Mouse (Mus musculus) embryonic facial prominence, embryonic 12.5 days (tissue): ENCODE data around the gene Castor1. TPM values are rescaled to one million over a fixed set of nuclear protein-coding genes. Genes with fewer than 3 reads are reported as not detected.
"Not testable (repeated sequence)": the region's sequence is repeated elsewhere in the genome, so short reads cannot be mapped to it uniquely, and the experiment has no call there.

Experiments used
- ATAC-seq: fragments of 200-750 bp; cut with Nextera tagmentation; 2 replicates; pipeline ENCODE4 v1.8.0; 2017; ENCODE audit not compliant: insufficient number of reproducible peaks, insufficient read depth, low FRiP score, low TSS enrichment
- H3K27ac ChIP-seq: fragments of 300-500 bp; sonication (generic); 2 replicates; pipeline ENCODE4 v1.5.1; 2016; ENCODE audit warnings: mild to moderate bottlenecking
- H3K27me3 ChIP-seq: fragments of 300-500 bp; sonication (generic); 2 replicates; pipeline ENCODE4 v1.6.1; 2016; ENCODE audit warnings: mild to moderate bottlenecking, moderate library complexity
- H3K36me3 ChIP-seq: fragments of 300-500 bp; sonication (generic); 2 replicates; pipeline ENCODE4 v1.6.1; 2016; ENCODE audit warnings: mild to moderate bottlenecking
- H3K4me1 ChIP-seq: fragments of 300-500 bp; sonication (generic); 2 replicates; pipeline ENCODE4 v1.6.1; 2016
- H3K4me2 ChIP-seq: fragments of 300-500 bp; sonication (generic); replicated peaks from 2 replicates; pipeline ENCODE4 v1.6.1; 2016; ENCODE audit warnings: mild to moderate bottlenecking, moderate library complexity
- H3K4me3 ChIP-seq: fragments of 300-500 bp; sonication (generic); 2 replicates; pipeline ENCODE4 v1.5.1; 2016; ENCODE audit warnings: mild to moderate bottlenecking
- H3K9ac ChIP-seq: fragments of 300-500 bp; sonication (generic); 2 replicates; pipeline ENCODE4 v1.6.1; 2016; ENCODE audit warnings: mild to moderate bottlenecking, moderate library complexity
- H3K9me3 ChIP-seq: fragments of 300-500 bp; sonication (generic); 2 replicates; pipeline ENCODE4 v1.6.1; 2016; ENCODE audit warnings: mild to moderate bottlenecking, moderate library complexity
- WGBS: fragments of 180-500 bp; shearing (Covaris S2); methylation state at CpG from one replicate; pipeline ENCODE4 v1.1.7; 2016; 5-methylcytosine and 5-hydroxymethylcytosine counted together
- polyA plus RNA-seq: library from polyadenylated mRNA; unstranded; fragments of >200 nt; fragmentation: Nextera tagmentation; extraction: Ambion mirVana; gene quantifications from 2 replicates; pipeline ENCODE4 v1.2.1, GENCODE M21; 2016

The Castor1 gene
- 3.0 and 3.6 TPM in 2 replicates for polyA plus RNA-seq

- Histone ChIP-seq H3K36me3 (peaks cover 22% of the 10 kb centered on the region), H3K4me3 (peak within 1 kb of the TSS; percentile 39), H3K4me2 (peak within 1 kb of the TSS; percentile 61), H3K27ac (no peak within 1 kb of the TSS), H3K9ac (peak within 1 kb of the TSS; percentile 44), H3K4me1 (peaks cover 3% of the 10 kb centered on the region; the same call in 1 of the 2 replicates), H3K9me3 (no peaks in the 10 kb centered on the region), H3K27me3 (peaks cover 26% of the 10 kb centered on the region)
- 2% methylated on average over 56 of the region's 56 CpGs for WGBS
- peak; percentile 26 for ATAC-seq
Observed at GRCm38 (mm10) chr11:4217914-4218629, at the start of gene Castor1. Gene Castor1, plus strand, starts transcription at chr11:4218225.

- H3K4me1 ChIP-seq: no peaks in the 10 kb centered on the region
- H3K27me3 ChIP-seq: no peaks in the 10 kb centered on the region
- H3K9ac ChIP-seq: no peak overlapping the region
- no peak overlapping the region for H3K4me2 ChIP-seq
- WGBS: 93% methylated on average over 5 of the region's 5 CpGs
- no peak for ATAC-seq
- H3K4me3 ChIP-seq: no peak overlapping the region
- peaks cover 99% of the 10 kb centered on the region for H3K36me3 ChIP-seq
- no peak overlapping the region for H3K27ac ChIP-seq
- H3K9me3 ChIP-seq: no peaks in the 10 kb centered on the region
Observed at GRCm38 (mm10) chr11:4174586-4174985, 43.4 kb upstream of the Castor1 start.

GRCm38 (mm10) chr11:4177716-4178115 is 40.3 kb upstream of the Castor1 start:
- Histone ChIP-seq H3K9me3 (no peaks in the 10 kb centered on the region), H3K4me2 (no peak overlapping the region), H3K36me3 (peaks cover 98% of the 10 kb centered on the region), H3K9ac (no peak overlapping the region), H3K4me1 (no peaks in the 10 kb centered on the region), H3K4me3 (no peak overlapping the region), H3K27ac (no peak overlapping the region), H3K27me3 (no peaks in the 10 kb centered on the region)
- no peak for ATAC-seq
- 88% methylated on average over 4 of the region's 4 CpGs for WGBS

GRCm38 (mm10) chr11:4182061-4182460 is 36.0 kb upstream of the Castor1 start:
- WGBS: 13% methylated on average over 1 of the region's 1 CpGs
- no peak overlapping the region for H3K4me3 ChIP-seq
- H3K27ac ChIP-seq: no peak overlapping the region
- no peaks in the 10 kb centered on the region for H3K27me3 ChIP-seq
- H3K4me1 ChIP-seq: no peaks in the 10 kb centered on the region
- H3K4me2 ChIP-seq: no peak overlapping the region
- ATAC-seq: no peak
- H3K9me3 ChIP-seq: no peaks in the 10 kb centered on the region
- H3K9ac ChIP-seq: no peak overlapping the region
- H3K36me3 ChIP-seq: peaks cover 62% of the 10 kb centered on the region

GRCm38 (mm10) chr11:4183511-4183910 is 34.5 kb upstream of the Castor1 start:
- no peak overlapping the region for H3K9ac ChIP-seq
- no peak overlapping the region for H3K4me3 ChIP-seq
- H3K27ac ChIP-seq: no peak overlapping the region
- H3K36me3 ChIP-seq: peaks cover 47% of the 10 kb centered on the region
- no peaks in the 10 kb centered on the region for H3K9me3 ChIP-seq
- ATAC-seq: no peak
- H3K4me2 ChIP-seq: no peak overlapping the region
- H3K27me3 ChIP-seq: no peaks in the 10 kb centered on the region
- H3K4me1 ChIP-seq: peaks cover 8% of the 10 kb centered on the region; the same call in 1 of the 2 replicates

- no peak for ATAC-seq
- no peak overlapping the region for H3K4me2 ChIP-seq
- H3K27me3 ChIP-seq: no peaks in the 10 kb centered on the region
- H3K4me1 ChIP-seq: peaks cover 8% of the 10 kb centered on the region; the same call in 1 of the 2 replicates
- no peaks in the 10 kb centered on the region for H3K9me3 ChIP-seq
- H3K27ac ChIP-seq: no peak overlapping the region
- H3K9ac ChIP-seq: no peak overlapping the region
- H3K36me3 ChIP-seq: peaks cover 38% of the 10 kb centered on the region
- no peak overlapping the region for H3K4me3 ChIP-seq
- 77% methylated on average over 4 of the region's 4 CpGs for WGBS
Observed at GRCm38 (mm10) chr11:4184251-4184952, 33.6 kb upstream of the Castor1 start.

DNA sequence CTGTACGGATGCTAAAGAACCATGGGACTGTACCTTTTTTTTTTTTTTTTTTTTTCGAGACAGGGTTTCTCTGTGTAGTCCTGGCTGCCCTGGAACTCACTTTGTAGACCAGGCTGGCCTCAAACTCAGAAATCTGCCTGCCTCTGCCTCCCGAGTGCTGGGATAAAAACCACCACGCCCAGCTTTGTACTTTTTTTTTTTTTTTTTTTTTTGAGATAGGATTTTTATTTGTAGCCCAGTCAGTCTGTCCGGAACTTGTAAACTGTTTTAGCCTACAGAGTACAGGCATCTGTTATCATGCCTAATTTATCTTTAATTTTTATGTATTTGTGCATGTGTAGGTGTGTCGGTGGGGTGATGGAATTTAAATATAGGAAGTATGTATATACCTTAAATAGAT is 32.5 kb upstream of the Castor1 start:
- WGBS: 89% methylated on average over 6 of the region's 6 CpGs
- not testable (repeated sequence) for H3K27me3 ChIP-seq, H3K4me3 ChIP-seq, ATAC-seq, H3K4me2 ChIP-seq, H3K9me3 ChIP-seq, H3K27ac ChIP-seq, H3K9ac ChIP-seq
- Histone ChIP-seq H3K36me3 (peaks cover 27% of the 10 kb centered on the region), H3K4me1 (peaks cover 11% of the 10 kb centered on the region)

DNA sequence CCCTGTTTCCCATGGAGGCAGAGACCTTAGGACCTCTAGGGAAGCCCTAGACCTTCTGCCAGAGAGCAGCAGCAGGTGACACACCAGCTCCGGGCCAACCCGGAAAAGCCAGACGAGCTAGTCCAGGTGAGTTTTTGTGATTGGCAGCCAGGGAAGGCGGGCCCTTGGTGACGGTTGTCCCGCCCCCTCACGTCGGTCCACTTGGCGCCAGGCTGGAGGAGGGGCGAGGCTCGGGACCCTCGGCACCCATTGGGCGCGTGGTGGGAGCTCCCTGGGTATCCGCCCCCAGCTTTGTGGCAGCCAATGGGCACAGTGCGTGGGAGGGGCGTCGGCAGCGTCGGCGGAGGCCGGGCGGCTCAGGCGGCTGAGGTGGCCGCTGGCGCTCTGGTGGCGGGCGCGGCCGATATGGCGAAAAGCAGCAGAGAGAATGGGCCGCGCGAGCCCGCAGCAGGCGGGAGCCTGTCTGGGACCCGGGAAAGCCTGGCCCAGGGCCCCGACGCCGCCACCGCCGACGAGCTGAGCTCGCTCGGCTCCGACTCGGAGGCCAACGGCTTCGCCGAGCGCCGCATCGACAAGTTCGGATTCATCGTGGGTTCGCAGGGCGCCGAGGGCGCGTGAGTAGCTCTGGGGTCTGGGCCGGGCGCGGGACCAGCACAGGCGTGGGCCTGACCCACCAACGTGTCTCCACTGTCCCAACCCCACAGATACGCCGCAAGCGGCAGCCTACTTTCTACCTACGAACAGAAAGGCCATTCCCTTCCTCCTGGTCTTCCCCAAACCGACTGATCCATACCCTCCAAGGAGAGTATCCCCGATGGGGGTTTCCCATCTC is 31.3 kb upstream of the Castor1 start, which contains the start of gene Tbc1d10a:
TSS of gene Tbc1d10a (plus strand) at position 304 of the 832 bp plus-strand sequence.
- ATAC-seq: peak; percentile 97
- Histone ChIP-seq H3K27me3 (no peaks in the 10 kb centered on the region), H3K36me3 (peaks cover 15% of the 10 kb centered on the region), H3K4me1 (peaks cover 22% of the 10 kb centered on the region), H3K4me2 (peak within 1 kb of the TSS; percentile 85), H3K27ac (peak within 1 kb of the TSS; percentile 65; the same call in 1 of the 2 replicates), H3K9ac (peak within 1 kb of the TSS; percentile 87), H3K4me3 (peak within 1 kb of the TSS; percentile 85), H3K9me3 (no peaks in the 10 kb centered on the region)
- WGBS: under 1% methylated on average over 56 of the region's 71 CpGs

DNA sequence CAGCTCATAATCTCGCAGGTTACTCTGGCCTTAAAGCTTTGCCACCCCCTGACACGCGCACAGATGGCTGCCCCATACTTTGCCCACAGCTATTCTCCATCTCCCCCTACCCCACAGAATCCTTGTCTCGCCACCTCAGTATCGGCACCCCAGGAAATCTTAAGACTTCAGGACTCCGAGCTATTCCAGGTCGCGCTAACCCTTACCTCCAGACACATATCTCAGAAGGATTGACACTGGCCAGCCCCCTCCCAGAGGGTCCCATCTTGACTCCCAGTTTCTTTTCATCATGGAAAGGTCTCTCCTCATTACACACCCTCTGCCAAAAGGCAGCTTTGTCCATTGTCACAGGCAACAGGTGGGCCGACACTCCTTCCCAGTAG is 30.7 kb upstream of the Castor1 start:
- 17% methylated on average over 9 of the region's 9 CpGs for WGBS
- H3K4me3 ChIP-seq: peak overlapping the region; percentile 85
- peak overlapping the region; percentile 87 for H3K9ac ChIP-seq
- H3K27me3 ChIP-seq: no peaks in the 10 kb centered on the region
- H3K4me1 ChIP-seq: peaks cover 27% of the 10 kb centered on the region
- H3K9me3 ChIP-seq: no peaks in the 10 kb centered on the region
- 0 out of 2 replicates have a peak, but pooled peaks have one; percentile 2 for ATAC-seq
- H3K4me2 ChIP-seq: peak overlapping the region; percentile 85
- H3K27ac ChIP-seq: no peak overlapping the region
- peaks cover 10% of the 10 kb centered on the region for H3K36me3 ChIP-seq

GRCm38 (mm10) chr11:4189182-4189581 is 28.8 kb upstream of the Castor1 start:
- Histone ChIP-seq H3K4me2 (no peak overlapping the region), H3K9ac (no peak overlapping the region), H3K36me3 (no peaks in the 10 kb centered on the region), H3K27ac (no peak overlapping the region), H3K4me3 (no peak overlapping the region), H3K4me1 (peaks cover 33% of the 10 kb centered on the region), H3K27me3 (no peaks in the 10 kb centered on the region), H3K9me3 (no peaks in the 10 kb centered on the region)
- WGBS: 85% methylated on average over 6 of the region's 6 CpGs
- no peak for ATAC-seq

DNA sequence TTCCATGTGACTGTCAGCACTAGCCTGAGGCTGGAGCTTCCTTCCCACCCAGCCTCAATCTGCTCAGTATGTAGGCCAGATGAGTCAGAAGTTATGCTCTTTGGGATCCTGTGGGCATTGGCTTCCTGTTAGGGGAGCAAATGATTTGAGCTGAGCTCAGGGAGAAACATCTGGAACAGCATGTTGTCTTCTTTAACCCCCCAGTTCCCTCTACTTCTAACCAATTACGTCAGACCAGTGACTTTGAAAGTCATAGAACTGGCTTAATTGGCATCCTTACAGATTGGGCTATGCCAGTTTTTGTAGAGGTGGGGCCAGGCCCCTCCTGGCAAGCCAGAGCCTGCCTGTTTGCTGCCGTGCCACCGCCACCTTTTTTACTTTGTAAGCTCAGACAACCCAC is 27.3 kb upstream of the Castor1 start:
- Histone ChIP-seq H3K9ac (no peak overlapping the region), H3K27me3 (no peaks in the 10 kb centered on the region), H3K4me2 (no peak overlapping the region), H3K27ac (no peak overlapping the region), H3K4me3 (no peak overlapping the region), H3K9me3 (no peaks in the 10 kb centered on the region), H3K4me1 (peaks cover 33% of the 10 kb centered on the region), H3K36me3 (no peaks in the 10 kb centered on the region)
- 64% methylated on average over 3 of the region's 3 CpGs for WGBS
- no peak for ATAC-seq
